Mouse (Mus musculus) heart, postnatal 0 days (tissue): ENCODE data around the gene Mettl21a.

Experiments used
- CTCF ChIP-seq: IDR thresholded peaks from 2 replicates; pipeline ENCODE4 v1.5.1; 2016; ENCODE audit warnings: antibody characterized with exemption, control low read depth, low read depth
- EP300 ChIP-seq: IDR thresholded peaks from 2 replicates; pipeline ENCODE4 v1.6.1; 2016; ENCODE audit warnings: antibody characterized with exemption, low read depth

DNA sequence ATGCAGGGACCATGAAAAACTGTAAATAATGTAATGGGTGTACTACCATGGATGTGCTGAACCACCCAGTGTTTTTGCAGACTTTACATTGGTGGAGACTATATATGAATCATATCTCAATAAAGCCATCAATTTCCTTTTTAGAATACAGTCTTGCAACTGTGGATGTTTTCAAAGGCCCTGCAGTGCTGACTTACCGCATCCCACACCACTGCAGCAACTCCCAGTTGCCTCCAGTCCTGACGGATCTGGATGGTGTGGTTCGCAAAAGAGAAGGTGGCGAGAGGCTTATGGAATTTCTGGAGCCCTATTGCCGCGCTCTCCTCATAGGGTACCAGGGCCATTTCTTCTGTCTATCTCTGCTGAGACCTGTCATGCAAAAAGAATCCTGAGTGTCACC lies 966 bp downstream of the Mettl21a start:
- TF ChIP-seq CTCF (no peak), EP300 (no peak)
